Mouse (Mus musculus): ENCODE results near the gene Rasgef1a. TPM values are rescaled to one million over a fixed set of nuclear protein-coding genes. Genes with fewer than 3 reads are reported as not detected.

Rasgef1a gene
- polyA plus RNA-seq, 1 experiment from 2014 or later = 0.06 TPM

GRCm38 (mm10) chr6:118045180-118045579 lies 33.9 kb downstream of the Rasgef1a start:
- Histone ChIP-seq H3K9ac (ENCODE audit: low read depth, low read length) (no peak overlapping the region), H3K27ac (ENCODE audit: low read length) (no peak overlapping the region), H3K27me3 (ENCODE audit: control insufficient read depth, insufficient read depth, low read depth, low read length) (no peaks in the 10 kb centered on the region), H3K4me3 (ENCODE audit: low read depth, low read length) (no peak overlapping the region), H3K4me2 (ENCODE audit: low read depth, low read length) (no peak overlapping the region), H3K4me1 (ENCODE audit: control insufficient read depth, low read depth, low read length) (no peaks in the 10 kb centered on the region), H3K9me3 (replicated peaks; ENCODE audit: control insufficient read depth, low read length) (no peaks in the 10 kb centered on the region), H3K36me3 (ENCODE audit: control insufficient read depth, insufficient read depth) (no peaks in the 10 kb centered on the region)
- no peak for ATAC-seq (ENCODE audit: low read depth)
- WGBS (ENCODE audit: insufficient replicate concordance) = 26% methylated on average over 4 of the region's 4 CpGs

DNA sequence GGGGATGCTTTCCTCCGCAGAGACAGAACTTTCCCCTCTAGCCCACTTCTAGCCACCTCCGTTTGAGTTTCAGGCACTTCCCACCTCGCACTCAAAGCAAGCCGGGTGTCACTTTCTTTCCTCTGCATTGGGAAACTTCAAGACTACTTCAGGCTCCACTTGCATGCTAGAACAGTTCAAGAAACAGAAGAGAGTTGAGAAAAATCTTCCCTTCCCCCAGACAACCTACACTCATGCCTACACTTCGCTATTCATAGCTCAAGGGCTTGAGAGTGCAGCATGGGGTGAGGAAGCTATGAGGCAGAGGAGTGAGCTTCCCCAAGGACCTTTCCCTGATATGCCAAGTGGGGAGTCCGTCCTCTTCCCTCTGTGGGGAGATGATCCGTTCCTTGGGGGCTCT lies 34.7 kb downstream of the Rasgef1a start:
- Histone ChIP-seq H3K36me3 (ENCODE audit: control insufficient read depth, insufficient read depth) (no peaks in the 10 kb centered on the region), H3K4me1 (ENCODE audit: control insufficient read depth, low read depth, low read length) (no peaks in the 10 kb centered on the region), H3K27ac (ENCODE audit: low read length) (no peak overlapping the region), H3K4me2 (ENCODE audit: low read depth, low read length) (no peak overlapping the region), H3K9me3 (replicated peaks; ENCODE audit: control insufficient read depth, low read length) (no peaks in the 10 kb centered on the region), H3K27me3 (ENCODE audit: control insufficient read depth, insufficient read depth, low read depth, low read length) (no peaks in the 10 kb centered on the region), H3K4me3 (ENCODE audit: low read depth, low read length) (no peak overlapping the region), H3K9ac (ENCODE audit: low read depth, low read length) (no peak overlapping the region)
- no peak for ATAC-seq (ENCODE audit: low read depth)
- WGBS (ENCODE audit: insufficient replicate concordance) = 35% methylated on average over 7 of the region's 7 CpGs

- Histone ChIP-seq H3K9me3 (replicated peaks; ENCODE audit: control insufficient read depth, low read length) (no peaks in the 10 kb centered on the region), H3K4me3 (ENCODE audit: low read depth, low read length) (no peak overlapping the region), H3K27ac (ENCODE audit: low read length) (no peak overlapping the region), H3K27me3 (ENCODE audit: control insufficient read depth, insufficient read depth, low read depth, low read length) (no peaks in the 10 kb centered on the region), H3K9ac (ENCODE audit: low read depth, low read length) (no peak overlapping the region), H3K4me2 (ENCODE audit: low read depth, low read length) (no peak overlapping the region), H3K36me3 (ENCODE audit: control insufficient read depth, insufficient read depth) (no peaks in the 10 kb centered on the region), H3K4me1 (ENCODE audit: control insufficient read depth, low read depth, low read length) (no peaks in the 10 kb centered on the region)
- WGBS (ENCODE audit: insufficient replicate concordance) = 42% methylated on average over 3 of the region's 3 CpGs
- no peak for ATAC-seq (ENCODE audit: low read depth)
These were observed 35.3 kb downstream of the Rasgef1a start for GRCm38 (mm10) chr6:118046511-118046910.

- ATAC-seq (ENCODE audit: low read depth) = no peak
- Histone ChIP-seq H3K4me3 (ENCODE audit: low read depth, low read length) (no peak overlapping the region), H3K4me2 (ENCODE audit: low read depth, low read length) (no peak overlapping the region), H3K9ac (ENCODE audit: low read depth, low read length) (no peak overlapping the region), H3K27me3 (ENCODE audit: control insufficient read depth, insufficient read depth, low read depth, low read length) (no peaks in the 10 kb centered on the region), H3K9me3 (replicated peaks; ENCODE audit: control insufficient read depth, low read length) (no peaks in the 10 kb centered on the region), H3K27ac (ENCODE audit: low read length) (no peak overlapping the region), H3K4me1 (ENCODE audit: control insufficient read depth, low read depth, low read length) (no peaks in the 10 kb centered on the region), H3K36me3 (ENCODE audit: control insufficient read depth, insufficient read depth) (no peaks in the 10 kb centered on the region)
These were observed 35.7 kb downstream of the Rasgef1a start for GRCm38 (mm10) chr6:118046924-118047323.

DNA sequence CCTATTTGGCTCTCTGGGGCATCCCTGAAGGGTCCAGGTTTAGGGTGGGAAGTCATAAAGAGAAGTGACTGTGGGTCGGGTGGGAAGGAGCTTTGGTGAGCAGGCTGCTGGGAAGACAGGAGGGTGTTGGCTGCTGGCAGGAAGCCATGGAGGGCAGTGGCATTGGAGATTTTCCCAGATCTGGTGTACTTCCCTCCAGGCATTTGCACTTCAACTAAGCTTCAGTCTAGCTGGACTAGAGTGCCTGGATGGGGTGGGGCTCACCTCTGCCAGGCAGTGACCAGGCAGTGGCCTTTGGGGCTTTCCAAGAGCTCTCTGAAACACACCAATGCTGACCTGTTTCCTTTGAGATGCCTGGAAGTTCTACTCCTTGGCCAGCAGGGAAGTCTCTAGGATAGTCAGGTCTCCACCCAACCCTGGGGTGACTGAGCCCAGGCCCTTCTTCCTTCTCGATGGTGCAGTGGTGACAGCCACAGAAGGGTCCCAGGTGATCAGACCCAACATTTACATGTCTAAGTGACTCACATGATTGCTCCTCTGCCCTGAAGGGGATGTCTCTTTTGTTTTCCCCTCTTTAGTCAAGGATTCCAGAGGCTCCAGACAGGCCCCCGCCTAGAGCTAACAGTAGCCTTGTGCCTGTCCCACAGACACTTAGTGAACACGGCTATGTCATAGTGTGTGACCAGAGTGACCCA lies 36.7 kb downstream of the Rasgef1a start:
- Histone ChIP-seq H3K36me3 (ENCODE audit: control insufficient read depth, insufficient read depth) (no peaks in the 10 kb centered on the region), H3K9me3 (replicated peaks; ENCODE audit: control insufficient read depth, low read length) (no peaks in the 10 kb centered on the region), H3K4me3 (ENCODE audit: low read depth, low read length) (no peak overlapping the region), H3K27me3 (ENCODE audit: control insufficient read depth, insufficient read depth, low read depth, low read length) (no peaks in the 10 kb centered on the region), H3K27ac (ENCODE audit: low read length) (no peak overlapping the region), H3K4me2 (ENCODE audit: low read depth, low read length) (no peak overlapping the region), H3K4me1 (ENCODE audit: control insufficient read depth, low read depth, low read length) (no peaks in the 10 kb centered on the region), H3K9ac (ENCODE audit: low read depth, low read length) (no peak overlapping the region)
- ATAC-seq (ENCODE audit: low read depth) = no peak
- 42% methylated on average over 4 of the region's 4 CpGs for WGBS (ENCODE audit: insufficient replicate concordance)

DNA sequence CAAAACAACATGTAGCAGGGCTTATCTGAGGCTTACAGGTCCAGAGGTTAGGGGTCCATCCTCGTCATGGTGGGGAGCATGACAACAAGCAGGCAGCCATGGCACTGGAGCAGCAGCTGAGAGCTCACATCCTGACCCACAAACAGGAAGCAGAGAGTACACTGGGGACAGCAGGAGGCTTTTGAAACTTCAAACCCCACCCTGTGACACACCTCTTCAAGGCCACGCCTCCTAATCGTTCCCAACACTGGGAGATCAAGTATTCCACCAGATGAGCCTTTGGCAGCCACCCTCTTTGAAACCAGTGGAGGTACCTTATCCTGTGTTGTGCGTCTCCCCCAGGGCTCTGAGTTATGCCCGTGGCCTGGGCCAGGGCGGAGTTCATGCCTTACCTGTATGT lies 38.5 kb downstream of the Rasgef1a start:
- H3K4me3 ChIP-seq (ENCODE audit: low read depth, low read length) = no peak overlapping the region
- ATAC-seq (ENCODE audit: low read depth) = no peak
- H3K9ac ChIP-seq (ENCODE audit: low read depth, low read length) = no peak overlapping the region
- no peak overlapping the region for H3K4me2 ChIP-seq (ENCODE audit: low read depth, low read length)
- no peaks in the 10 kb centered on the region for H3K27me3 ChIP-seq (ENCODE audit: control insufficient read depth, insufficient read depth, low read depth, low read length)
- H3K9me3 ChIP-seq (replicated peaks; ENCODE audit: control insufficient read depth, low read length) = no peaks in the 10 kb centered on the region
- WGBS (ENCODE audit: insufficient replicate concordance) = 56% methylated on average over 6 of the region's 6 CpGs
- H3K36me3 ChIP-seq (ENCODE audit: control insufficient read depth, insufficient read depth) = no peaks in the 10 kb centered on the region
- no peaks in the 10 kb centered on the region for H3K4me1 ChIP-seq (ENCODE audit: control insufficient read depth, low read depth, low read length)
- H3K27ac ChIP-seq (ENCODE audit: low read length) = no peak overlapping the region

GRCm38 (mm10) chr6:118051474-118051873 lies 40.2 kb downstream of the Rasgef1a start:
- H3K27ac ChIP-seq (ENCODE audit: low read length) = no peak overlapping the region
- ATAC-seq (ENCODE audit: low read depth) = no peak
- no peaks in the 10 kb centered on the region for H3K36me3 ChIP-seq (ENCODE audit: control insufficient read depth, insufficient read depth)
- 65% methylated on average over 4 of the region's 4 CpGs for WGBS (ENCODE audit: insufficient replicate concordance)
- H3K4me1 ChIP-seq (ENCODE audit: control insufficient read depth, low read depth, low read length) = no peaks in the 10 kb centered on the region
- H3K4me2 ChIP-seq (ENCODE audit: low read depth, low read length) = no peak overlapping the region
- no peaks in the 10 kb centered on the region for H3K27me3 ChIP-seq (ENCODE audit: control insufficient read depth, insufficient read depth, low read depth, low read length)
- H3K4me3 ChIP-seq (ENCODE audit: low read depth, low read length) = no peak overlapping the region
- H3K9me3 ChIP-seq (replicated peaks; ENCODE audit: control insufficient read depth, low read length) = no peaks in the 10 kb centered on the region
- no peak overlapping the region for H3K9ac ChIP-seq (ENCODE audit: low read depth, low read length)

DNA sequence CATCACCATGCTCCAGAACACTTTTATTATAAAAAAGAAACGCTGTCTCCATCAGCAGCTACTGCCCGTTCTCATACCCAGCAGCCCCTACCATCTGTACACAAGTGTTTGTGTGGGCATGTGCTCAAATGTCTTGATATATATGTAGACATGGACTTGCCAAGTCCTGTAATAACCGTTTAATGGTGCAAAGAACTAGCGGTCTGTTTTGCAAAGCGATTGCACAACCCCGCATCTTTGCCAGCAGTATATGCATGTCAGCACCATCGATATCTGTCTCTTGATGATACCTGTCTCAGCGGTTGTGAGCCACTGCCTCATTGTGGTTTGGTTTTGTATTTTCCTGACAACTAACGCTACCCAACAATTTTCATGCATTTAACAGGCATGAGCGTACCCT lies 44.0 kb downstream of the Rasgef1a start:
- WGBS (ENCODE audit: insufficient replicate concordance) = 77% methylated on average over 10 of the region's 10 CpGs
- no peak for ATAC-seq (ENCODE audit: low read depth)
- H3K4me3 ChIP-seq (ENCODE audit: low read depth, low read length) = no peak overlapping the region
- no peaks in the 10 kb centered on the region for H3K27me3 ChIP-seq (ENCODE audit: control insufficient read depth, insufficient read depth, low read depth, low read length)
- H3K4me1 ChIP-seq (ENCODE audit: control insufficient read depth, low read depth, low read length) = no peaks in the 10 kb centered on the region
- H3K4me2 ChIP-seq (ENCODE audit: low read depth, low read length) = no peak overlapping the region
- H3K27ac ChIP-seq (ENCODE audit: low read length) = no peak overlapping the region
- H3K36me3 ChIP-seq (ENCODE audit: control insufficient read depth, insufficient read depth) = no peaks in the 10 kb centered on the region
- no peaks in the 10 kb centered on the region for H3K9me3 ChIP-seq (replicated peaks; ENCODE audit: control insufficient read depth, low read length)
- H3K9ac ChIP-seq (ENCODE audit: low read depth, low read length) = no peak overlapping the region

GRCm38 (mm10) chr6:118061266-118061665 lies 50.0 kb downstream of the Rasgef1a start:
- 68% methylated on average over 4 of the region's 4 CpGs for WGBS (ENCODE audit: insufficient replicate concordance)
- Histone ChIP-seq H3K36me3 (ENCODE audit: control insufficient read depth, insufficient read depth) (no peaks in the 10 kb centered on the region), H3K9ac (ENCODE audit: low read depth, low read length) (no peak overlapping the region), H3K9me3 (replicated peaks; ENCODE audit: control insufficient read depth, low read length) (no peaks in the 10 kb centered on the region), H3K4me1 (ENCODE audit: control insufficient read depth, low read depth, low read length) (no peaks in the 10 kb centered on the region), H3K4me2 (ENCODE audit: low read depth, low read length) (no peak overlapping the region), H3K27ac (ENCODE audit: low read length) (no peak overlapping the region), H3K4me3 (ENCODE audit: low read depth, low read length) (no peak overlapping the region), H3K27me3 (ENCODE audit: control insufficient read depth, insufficient read depth, low read depth, low read length) (peaks cover 15% of the 10 kb centered on the region)
- ATAC-seq (ENCODE audit: low read depth) = no peak
